Mouse (Mus musculus) layer of hippocampus, adult 8-10 months (tissue): ENCODE data around the gene Fam107b. TPM values are rescaled to one million over a fixed set of nuclear protein-coding genes. Genes with fewer than 3 reads are reported as not detected.

Source experiments
- DNase-seq, 2 experiments: peaks; one replicate each; pipeline ENCODE4 v3.0.0; 2022; ENCODE audit warnings: low spot score in 2 of 2
- total RNA-seq, 4 experiments: library from RNA; stranded (reverse); gene quantifications; 2 replicates each; pipeline ENCODE4 v1.2.4; 2022

Fam107b gene
- total RNA-seq = 10 to 100 TPM; 11.5 to 17.4 (median 13.9) TPM

- DNase-seq = no peak
Observed at GRCm38 (mm10) chr2:3570186-3570585, at the start of gene Fam107b. Gene Fam107b, plus strand, starts transcription at chr2:3570488.

- DNase-seq = no peak
Observed at GRCm38 (mm10) chr2:3522558-3522957, 47.7 kb upstream of the Fam107b start.

GRCm38 (mm10) chr2:3526288-3526687 is 44.0 kb upstream of the Fam107b start:
- DNase-seq = no peak

GRCm38 (mm10) chr2:3541307-3542079 is 28.8 kb upstream of the Fam107b start:
- no peak for DNase-seq

GRCm38 (mm10) chr2:3546055-3546454 is 24.2 kb upstream of the Fam107b start:
- no peak for DNase-seq

- peak in 1 of 2 experiments; percentile 52 for DNase-seq
Observed at GRCm38 (mm10) chr2:3546588-3546987, 23.7 kb upstream of the Fam107b start.

GRCm38 (mm10) chr2:3570606-3571005 is 318 bp downstream of the Fam107b start:
- DNase-seq = no peak

GRCm38 (mm10) chr2:3573883-3574282 is 3.6 kb downstream of the Fam107b start:
- DNase-seq = no peak

GRCm38 (mm10) chr2:3575140-3575539 is 4.9 kb downstream of the Fam107b start:
- peak in 1 of 2 experiments; percentile 10 for DNase-seq

GRCm38 (mm10) chr2:3576346-3576745 is 6.1 kb downstream of the Fam107b start:
- no peak for DNase-seq

GRCm38 (mm10) chr2:3577216-3577615 is 6.9 kb downstream of the Fam107b start:
- DNase-seq = no peak

- DNase-seq = no peak
Observed at GRCm38 (mm10) chr2:3578180-3578902, 8.1 kb downstream of the Fam107b start.

- no peak for DNase-seq
Observed at GRCm38 (mm10) chr2:3579316-3579902, 9.1 kb downstream of the Fam107b start.

- DNase-seq = no peak
Observed at GRCm38 (mm10) chr2:3582830-3583229, 12.5 kb downstream of the Fam107b start.

GRCm38 (mm10) chr2:3585231-3585783 is 15.0 kb downstream of the Fam107b start:
- no peak for DNase-seq

GRCm38 (mm10) chr2:3590086-3590915 is 20.0 kb downstream of the Fam107b start:
- no peak for DNase-seq

- no peak for DNase-seq
Observed at GRCm38 (mm10) chr2:3590916-3591197, 20.6 kb downstream of the Fam107b start.

- DNase-seq = no peak
Observed at GRCm38 (mm10) chr2:3594663-3595318, 24.5 kb downstream of the Fam107b start.

GRCm38 (mm10) chr2:3600421-3600820 is 30.1 kb downstream of the Fam107b start:
- DNase-seq = no peak

- no peak for DNase-seq
Observed at GRCm38 (mm10) chr2:3602599-3602998, 32.3 kb downstream of the Fam107b start.

GRCm38 (mm10) chr2:3603181-3603580 is 32.9 kb downstream of the Fam107b start:
- no peak for DNase-seq
